Mouse (Mus musculus): ENCODE data around the gene Senp6.

GRCm38 (mm10) chr9:80068735-80069315 is 2.1 kb downstream of the Senp6 start:
- no peak for TF ChIP-seq POLR2A (IDR thresholded peaks at IDR 0.05; ENCODE audit: low read depth, low read length)
- TF ChIP-seq CTCF (IDR thresholded peaks at IDR 0.05; ENCODE audit: extremely low read depth, insufficient read depth, insufficient read length, insufficient replicate concordance), result no peak
